Mouse (Mus musculus) liver, adult 2 months (tissue): ENCODE measurements around the gene Abca14.

Experiments
- CTCF ChIP-seq: fragments of 200-500 bp; IDR thresholded peaks from 2 replicates; pipeline ENCODE4 v1.5.1; 2011; ENCODE audit warnings: low read depth, low read length, control low read depth
- POLR2A ChIP-seq: fragments of 200-500 bp; IDR thresholded peaks from 2 replicates; pipeline ENCODE4 v1.6.1; 2011; ENCODE audit warnings: low read length, control low read depth; ENCODE audit not compliant: insufficient read depth; ENCODE audit errors: extremely low read depth

DNA sequence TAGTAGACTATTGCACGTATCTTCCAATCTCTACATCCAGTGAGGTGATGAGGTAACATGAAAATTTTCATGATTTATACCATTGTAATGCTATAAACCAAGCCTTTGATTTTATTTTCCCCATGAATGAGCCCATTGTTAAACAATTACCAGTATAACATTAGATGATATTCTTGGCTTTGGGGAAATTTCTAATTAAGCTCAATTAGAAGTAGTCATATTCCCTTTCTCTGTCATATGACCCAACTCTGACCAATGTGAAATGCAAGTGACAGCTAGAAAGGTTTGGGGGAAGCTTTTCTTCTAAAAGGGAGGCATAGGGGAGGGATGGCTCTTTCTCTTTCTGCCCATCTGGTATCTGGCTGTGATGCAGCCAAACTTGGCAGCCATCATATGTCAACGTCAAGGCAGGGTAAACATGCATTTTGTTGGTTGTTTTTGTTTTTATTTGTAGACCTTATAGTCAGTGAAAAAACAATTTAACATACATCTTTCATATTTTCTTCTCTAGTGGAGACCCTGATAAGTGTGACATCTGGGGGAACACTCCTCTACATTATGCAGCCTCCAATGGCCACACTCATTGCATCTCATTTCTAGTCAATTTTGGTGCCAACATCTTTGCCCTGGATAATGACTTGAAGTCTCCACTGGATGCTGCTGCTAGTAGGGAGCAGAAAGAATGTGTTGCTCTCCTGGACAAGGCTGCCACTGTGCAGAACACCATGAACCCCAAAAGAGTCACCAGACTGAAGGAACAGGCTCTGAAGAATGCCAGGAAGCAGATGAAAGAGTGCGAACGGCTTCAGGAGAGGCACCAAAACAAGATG is 22.1 kb upstream of the Abca14 start:
- TF ChIP-seq POLR2A (no peak), CTCF (no peak)
